Mouse (Mus musculus): ENCODE measurements at regions not wholly inside any gene's neighbourhood (a gene's known extent, or its start where the extent isn't known, plus 50 kb on each side); places are given as distances from the start of the nearest gene placed in this dataset.

GRCm38 (mm10) chr1:35959729-35960128 lies 108.5 kb upstream of the Hs6st1 start:
- intact Hi-C loops (cut with DNase I), result no loop called here
- no peak for DNase-seq (ENCODE audit: extremely low spot score in 1 of 2, low spot score in 2 of 2)

- intact Hi-C loops (cut with DNase I), result no loop called here
Observed at GRCm38 (mm10) chr1:35960844-35961243, 107.4 kb upstream of the Hs6st1 start.

GRCm38 (mm10) chr1:35961923-35962322 lies 106.3 kb upstream of the Hs6st1 start:
- no peak for DNase-seq (ENCODE audit: extremely low spot score in 1 of 2, low spot score in 2 of 2)
- intact Hi-C loops (cut with DNase I), result no loop called here

More at GRCm38 (mm10) chr1:35960844-35961243, 107.4 kb upstream of the Hs6st1 start:
- no peak for DNase-seq (ENCODE audit: extremely low spot score in 1 of 2, low spot score in 2 of 2)

- no peak for DNase-seq (ENCODE audit: extremely low spot score in 1 of 2, low spot score in 2 of 2)
- intact Hi-C loops (cut with DNase I), result no loop called here
Observed at GRCm38 (mm10) chr1:35968489-35968888, 99.7 kb upstream of the Hs6st1 start.

GRCm38 (mm10) chr1:35971435-35972189 lies 96.6 kb upstream of the Hs6st1 start:
- intact Hi-C loops (cut with DNase I), result no loop called here
- DNase-seq (ENCODE audit: extremely low spot score in 1 of 2, low spot score in 2 of 2), result no peak

- no peak for DNase-seq (ENCODE audit: extremely low spot score in 1 of 2, low spot score in 2 of 2)
- intact Hi-C loops (cut with DNase I), result no loop called here
Observed at GRCm38 (mm10) chr1:35972190-35972584, 96.0 kb upstream of the Hs6st1 start.

GRCm38 (mm10) chr1:35973386-35973785 lies 94.8 kb upstream of the Hs6st1 start:
- no peak for DNase-seq (ENCODE audit: extremely low spot score in 1 of 2, low spot score in 2 of 2)
- intact Hi-C loops (cut with DNase I), result no loop called here

- DNase-seq (ENCODE audit: extremely low spot score in 1 of 2, low spot score in 2 of 2), result no peak
- intact Hi-C loops (cut with DNase I), result no loop called here
Observed at GRCm38 (mm10) chr1:35975611-35976208, 92.5 kb upstream of the Hs6st1 start.

GRCm38 (mm10) chr1:35976528-35976927 lies 91.7 kb upstream of the Hs6st1 start:
- intact Hi-C loops (cut with DNase I), result no loop called here
- DNase-seq (ENCODE audit: extremely low spot score in 1 of 2, low spot score in 2 of 2), result no peak

- intact Hi-C loops (cut with DNase I), result no loop called here
- DNase-seq (ENCODE audit: extremely low spot score in 1 of 2, low spot score in 2 of 2), result no peak
Observed at GRCm38 (mm10) chr1:35978116-35978515, 90.1 kb upstream of the Hs6st1 start.

GRCm38 (mm10) chr1:35978766-35979165 lies 89.4 kb upstream of the Hs6st1 start:
- intact Hi-C loops (cut with DNase I), result no loop called here
- no peak for DNase-seq (ENCODE audit: extremely low spot score in 1 of 2, low spot score in 2 of 2)

GRCm38 (mm10) chr1:35981226-35981625 lies 87.0 kb upstream of the Hs6st1 start:
- DNase-seq (ENCODE audit: extremely low spot score in 1 of 2, low spot score in 2 of 2), result no peak
- intact Hi-C loops (cut with DNase I), result no loop called here

GRCm38 (mm10) chr1:35983361-35983760 lies 84.8 kb upstream of the Hs6st1 start:
- DNase-seq (ENCODE audit: extremely low spot score in 1 of 2, low spot score in 2 of 2), result no peak
- intact Hi-C loops (cut with DNase I), result no loop called here

GRCm38 (mm10) chr1:35985318-35985717 lies 82.9 kb upstream of the Hs6st1 start:
- no peak for DNase-seq (ENCODE audit: extremely low spot score in 1 of 2, low spot score in 2 of 2)

GRCm38 (mm10) chr1:35986666-35987065 lies 81.5 kb upstream of the Hs6st1 start:
- DNase-seq (ENCODE audit: extremely low spot score in 1 of 2, low spot score in 2 of 2), result no peak
- intact Hi-C loops (cut with DNase I), result no loop called here

More at GRCm38 (mm10) chr1:35985318-35985717, 82.9 kb upstream of the Hs6st1 start:
- intact Hi-C loops (cut with DNase I), result no loop called here

GRCm38 (mm10) chr1:35992227-35992909 lies 75.8 kb upstream of the Hs6st1 start:
- DNase-seq (ENCODE audit: extremely low spot score in 1 of 2, low spot score in 2 of 2), result no peak

GRCm38 (mm10) chr1:35992937-35993336 lies 75.3 kb upstream of the Hs6st1 start:
- intact Hi-C loops (cut with DNase I), result no loop called here
- no peak for DNase-seq (ENCODE audit: extremely low spot score in 1 of 2, low spot score in 2 of 2)

More at GRCm38 (mm10) chr1:35992227-35992909, 75.8 kb upstream of the Hs6st1 start:
- intact Hi-C loops (cut with DNase I), result no loop called here

- intact Hi-C loops (cut with DNase I), result no loop called here
- no peak for DNase-seq (ENCODE audit: extremely low spot score in 1 of 2, low spot score in 2 of 2)
Observed at GRCm38 (mm10) chr1:35995691-35996090, 72.5 kb upstream of the Hs6st1 start.

- intact Hi-C loops (cut with DNase I), result no loop called here
Observed at GRCm38 (mm10) chr1:36001319-36001718, 66.9 kb upstream of the Hs6st1 start.

GRCm38 (mm10) chr1:36001821-36002220 lies 66.4 kb upstream of the Hs6st1 start:
- intact Hi-C loops (cut with DNase I), result no loop called here
- DNase-seq (ENCODE audit: extremely low spot score in 1 of 2, low spot score in 2 of 2), result no peak

More at GRCm38 (mm10) chr1:36001319-36001718, 66.9 kb upstream of the Hs6st1 start:
- DNase-seq (ENCODE audit: extremely low spot score in 1 of 2, low spot score in 2 of 2), result no peak
